Mouse (Mus musculus): ENCODE measurements around the gene Krt80.

- no peak for TF ChIP-seq POLR2A (IDR thresholded peaks at IDR 0.05; ENCODE audit: insufficient read depth, low read length)
- TF ChIP-seq EP300 (IDR thresholded peaks at IDR 0.05; ENCODE audit: insufficient read depth, low read depth, low read length): no peak
Measured at GRCm38 (mm10) chr15:101376776-101377061, 6.8 kb upstream of the Krt80 start.
